Mouse (Mus musculus) adrenal gland, adult (tissue): ENCODE measurements around the gene Ing1.
"Not testable (repeated sequence)": the region's sequence is repeated elsewhere in the genome, so short reads cannot be mapped to it uniquely, and the experiment has no call there.

ENCODE experiments used
- DNase-seq, 2 experiments: peaks; one replicate each; pipeline ENCODE4 v3.0.0; 2022 to 2023; ENCODE audit warnings: low spot score in 1 of 2; ENCODE audit not compliant: inconsistent age in 2 of 2

Gene Ing1

DNA sequence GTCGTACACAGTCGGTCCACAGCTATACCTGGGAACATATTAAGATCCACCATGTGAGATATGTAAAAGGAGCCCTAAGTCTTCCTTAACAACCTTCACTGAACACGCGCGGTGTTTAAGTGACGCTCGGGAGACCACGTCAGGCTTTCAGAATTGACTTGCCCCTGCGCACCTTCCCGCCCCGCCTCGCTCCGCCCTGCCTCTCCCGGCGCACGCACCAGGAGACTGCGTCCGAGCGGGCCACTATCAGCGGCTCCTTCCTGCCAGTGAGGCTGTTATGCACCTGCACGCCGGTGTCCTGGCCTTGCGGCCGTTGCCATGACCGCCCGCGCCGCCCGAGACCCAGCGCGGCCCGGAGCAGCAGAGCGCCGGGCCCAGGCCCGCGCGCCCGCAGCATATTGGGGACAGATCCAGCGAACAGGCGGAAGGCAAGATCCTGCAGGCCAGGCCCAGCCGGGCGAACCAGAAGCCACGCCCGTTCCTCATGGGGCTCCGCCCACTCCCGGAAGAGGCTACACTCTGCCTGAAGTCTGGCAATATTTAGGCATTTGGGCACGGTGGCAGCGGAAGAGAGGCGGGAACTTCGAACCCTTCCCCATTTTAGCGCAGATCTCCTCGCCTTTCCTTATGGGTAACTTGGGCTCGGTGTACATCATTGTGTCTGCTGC, 5.0 kb upstream of the Ing1 start, which contains the start of gene Cars2:
Gene Cars2, minus strand, starts transcription at position 503 of the 668 bp plus-strand sequence.
- DNase-seq, result peak; percentile 95 to 98

DNA sequence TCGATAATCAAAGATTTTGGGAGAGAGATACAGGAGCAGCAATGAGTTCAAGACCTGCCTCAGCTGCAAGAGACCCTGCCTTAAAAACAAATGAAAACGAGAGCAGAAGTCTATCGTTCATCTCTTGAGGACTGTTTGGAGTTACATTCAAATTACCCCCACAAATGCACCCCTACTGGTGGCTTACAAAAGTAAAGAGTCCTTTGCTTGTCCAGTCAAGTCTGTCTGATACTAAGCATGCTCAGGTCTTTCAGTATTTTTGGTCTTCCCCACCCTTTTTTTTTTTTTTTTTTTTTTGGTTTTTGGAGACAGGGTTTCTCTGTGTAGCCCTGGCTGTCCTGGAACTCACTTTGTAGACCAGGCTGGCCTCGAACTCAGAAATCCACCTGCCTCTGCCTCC, 3.9 kb upstream of the Ing1 start:
- not testable (repeated sequence) for DNase-seq

- DNase-seq, result no peak
Observed at GRCm38 (mm10) chr8:11552390-11552789, 3.0 kb upstream of the Ing1 start.

DNA sequence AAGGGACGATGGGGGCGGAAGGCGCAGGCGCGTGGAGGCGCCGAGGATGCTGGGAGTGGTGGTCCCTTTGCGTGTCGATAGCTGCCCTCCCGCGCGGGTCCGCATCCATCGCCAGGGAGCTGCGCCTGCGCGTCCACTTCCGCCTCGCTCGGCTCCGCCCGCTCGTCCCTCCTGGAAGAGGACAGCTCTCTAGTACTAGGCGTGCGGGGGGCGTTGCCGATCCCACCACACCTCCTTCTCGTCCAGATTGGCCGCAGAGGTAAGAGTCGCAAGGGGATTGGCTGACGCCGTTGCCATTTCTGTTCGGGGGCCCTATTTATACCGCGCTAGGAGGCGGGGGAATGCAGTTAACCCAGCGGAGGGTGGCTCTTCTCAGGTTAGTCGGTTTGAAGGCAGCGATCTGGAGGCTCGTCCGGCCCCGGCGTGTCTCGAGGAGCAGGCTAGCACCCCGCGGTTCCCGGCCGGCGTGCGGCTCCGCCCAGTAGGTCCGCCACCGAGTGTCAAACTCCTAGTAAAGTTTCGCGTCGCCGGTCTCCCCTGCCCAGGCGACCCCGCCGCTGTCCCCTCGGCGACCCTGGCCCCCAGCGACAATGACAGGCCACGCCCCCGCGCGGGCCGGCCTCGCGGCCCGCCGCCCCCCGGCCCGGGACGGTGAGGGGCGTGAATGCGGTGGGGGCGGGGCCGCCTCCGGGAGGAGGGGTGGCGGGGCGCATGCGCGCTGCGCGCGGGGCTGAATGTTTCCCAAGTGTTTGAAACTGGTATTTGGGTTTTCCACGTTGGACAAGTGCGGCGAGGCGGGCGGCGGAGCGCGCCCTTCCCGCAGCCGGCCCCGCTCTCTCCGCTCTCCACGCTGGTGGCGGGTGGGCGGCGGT, 585 bp downstream of the Ing1 start:
- DNase-seq, result peak; percentile 99 to 100

GRCm38 (mm10) chr8:11556691-11557423, 1.5 kb downstream of the Ing1 start:
- DNase-seq, result peak; percentile 68 to 86

DNA sequence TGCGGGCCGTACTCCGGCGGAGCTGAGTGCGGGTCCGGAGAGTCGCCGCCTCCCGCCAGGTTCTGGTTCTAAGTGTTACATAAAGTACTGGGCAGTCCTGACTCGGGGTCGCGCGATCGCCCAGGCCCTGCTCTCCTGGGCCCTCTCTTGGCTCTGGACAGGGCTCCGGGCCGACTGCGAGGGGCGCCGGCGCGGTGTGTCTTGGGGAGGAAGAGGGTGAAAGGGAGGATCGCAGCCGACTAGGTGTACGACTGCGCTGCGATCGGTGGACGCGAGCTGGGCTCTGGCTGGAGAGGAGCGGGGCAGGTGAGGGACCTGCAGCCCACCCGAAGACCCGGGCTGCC, 2.0 kb downstream of the Ing1 start:
- no peak for DNase-seq

- peak; percentile 98 to 99 for DNase-seq
Observed at GRCm38 (mm10) chr8:11557768-11558629, 2.6 kb downstream of the Ing1 start.

- no peak for DNase-seq
Observed at GRCm38 (mm10) chr8:11559511-11559910, 4.1 kb downstream of the Ing1 start.

- DNase-seq, result no peak
Observed at GRCm38 (mm10) chr8:11560220-11560619, 4.8 kb downstream of the Ing1 start.

GRCm38 (mm10) chr8:11564236-11564635, 8.9 kb downstream of the Ing1 start:
- no peak for DNase-seq

DNA sequence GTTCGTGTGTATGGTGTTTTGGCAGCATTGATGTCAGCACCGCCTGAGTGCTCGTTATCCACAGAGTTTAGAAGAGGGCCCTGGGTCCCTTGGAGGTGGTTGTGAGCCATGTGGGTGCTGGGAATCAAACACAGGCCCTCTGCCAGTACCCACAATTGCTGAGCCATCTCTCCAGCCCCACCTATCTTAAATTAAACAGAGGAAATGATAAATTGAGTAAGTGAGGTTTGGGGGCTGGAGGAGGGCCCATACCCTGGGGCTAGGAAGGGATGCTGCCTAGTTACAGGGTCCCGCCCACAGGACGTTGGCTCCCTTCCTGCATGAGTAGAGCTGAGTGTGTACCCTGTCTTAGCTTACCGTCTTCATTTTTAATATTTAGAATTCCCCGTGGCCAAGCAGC, 9.3 kb downstream of the Ing1 start:
- no peak for DNase-seq

- DNase-seq, result peak in 1 of 2 experiments; percentile 60
Observed at GRCm38 (mm10) chr8:11568193-11568592, 12.8 kb downstream of the Ing1 start.

DNA sequence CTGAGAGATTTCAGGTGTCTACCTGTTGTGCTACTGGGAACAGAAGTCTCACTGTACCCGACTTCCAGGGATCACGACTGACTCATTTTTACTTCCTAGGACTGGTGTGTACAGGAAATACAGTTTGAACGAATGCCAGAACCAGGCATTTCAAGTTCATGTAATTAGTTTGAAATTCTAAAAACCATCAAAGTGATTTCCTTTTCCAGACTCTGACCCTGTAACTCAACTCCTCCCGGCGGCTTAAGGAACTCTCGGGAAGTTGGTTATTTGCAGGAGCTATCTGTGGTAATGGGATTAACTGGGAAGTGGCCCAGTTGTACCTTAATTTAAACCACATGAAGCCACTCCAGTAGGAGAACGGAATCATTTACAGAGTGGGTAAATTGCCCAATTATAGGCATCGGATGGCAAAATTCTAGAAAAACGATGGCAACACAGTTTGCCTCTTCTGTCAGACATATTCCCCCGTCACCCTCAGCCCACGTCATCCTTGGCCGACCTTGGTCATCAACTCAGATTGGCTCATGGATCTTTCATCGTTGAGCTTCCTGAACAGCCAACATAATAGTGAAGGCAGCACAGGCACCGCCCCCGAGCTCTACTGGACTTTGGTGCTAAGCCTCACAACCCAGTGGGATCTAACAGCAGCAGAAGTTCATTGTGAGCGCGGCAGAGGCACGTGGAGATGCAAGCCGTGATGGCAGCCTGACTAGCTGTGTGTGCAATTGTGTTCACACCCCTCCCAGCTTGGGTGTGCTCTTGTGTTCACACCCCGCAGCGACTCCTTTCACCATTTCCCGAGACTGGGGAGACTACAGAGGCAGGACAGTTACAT, 14.1 kb downstream of the Ing1 start:
- peak; percentile 15 to 67 for DNase-seq

GRCm38 (mm10) chr8:11570742-11571141, 15.4 kb downstream of the Ing1 start:
- DNase-seq, result no peak

GRCm38 (mm10) chr8:11571950-11572349, 16.6 kb downstream of the Ing1 start:
- no peak for DNase-seq

DNA sequence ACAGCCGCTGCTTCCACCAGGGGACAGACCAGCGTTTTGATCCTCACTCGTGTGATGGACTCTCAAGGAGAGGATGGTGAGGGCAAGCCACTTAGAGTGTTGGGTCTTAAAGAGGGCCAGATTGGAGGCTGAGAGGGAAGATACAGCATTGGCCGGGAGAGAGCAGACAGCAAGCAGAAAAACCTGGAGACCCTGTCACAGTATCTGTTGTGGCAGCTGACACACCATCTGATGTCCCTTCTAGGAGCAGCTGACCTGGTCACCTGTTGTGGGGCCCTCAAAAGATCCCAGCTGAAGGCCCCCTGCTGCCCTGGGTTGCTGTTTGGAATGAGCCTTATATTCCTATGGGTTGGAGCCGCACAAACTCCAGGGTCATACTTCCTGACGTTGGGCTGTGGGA, 17.1 kb downstream of the Ing1 start:
- DNase-seq, result no peak

GRCm38 (mm10) chr8:11574911-11575603, 19.7 kb downstream of the Ing1 start:
- no peak for DNase-seq

DNA sequence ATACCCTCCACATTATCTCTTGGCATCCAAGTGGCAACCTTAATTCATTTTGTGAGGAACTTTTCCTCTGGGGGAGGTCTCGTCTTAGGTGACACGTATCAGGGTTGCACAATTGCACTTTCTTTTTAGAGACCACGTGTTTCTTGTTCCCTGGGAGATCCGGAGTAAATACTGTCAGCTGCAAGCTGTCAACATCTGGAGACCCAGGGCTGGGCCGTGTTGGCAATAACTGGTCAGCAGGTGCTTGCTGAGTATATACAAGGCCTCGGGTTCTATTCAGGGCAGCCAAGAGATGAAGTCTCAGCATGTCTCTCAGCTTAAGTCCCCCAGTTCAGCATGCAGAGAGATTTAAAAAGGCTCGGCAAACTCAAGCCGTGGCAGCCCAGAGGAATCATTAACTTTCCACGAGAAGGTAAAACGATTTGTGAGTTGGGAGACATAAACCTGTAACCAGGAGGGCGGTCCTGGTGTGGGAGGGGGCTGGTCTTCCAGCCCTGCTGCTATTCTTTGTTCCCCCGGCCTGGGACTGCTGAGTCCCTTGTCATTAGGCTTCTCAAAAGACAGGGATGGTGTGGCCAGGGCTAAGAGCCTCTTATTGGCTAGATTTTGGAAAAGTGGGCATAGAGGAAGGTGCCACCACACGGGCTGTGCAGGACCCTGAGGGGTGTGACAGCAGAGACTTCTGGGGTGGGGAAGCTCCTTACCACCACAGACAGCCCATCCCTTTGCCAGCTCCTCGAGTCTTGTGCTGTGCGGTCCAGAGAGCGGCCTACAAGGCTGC, 20.4 kb downstream of the Ing1 start:
- DNase-seq, result no peak
